Mouse (Mus musculus): ENCODE measurements at regions not wholly inside any gene's neighbourhood (a gene's known extent, or its start where the extent isn't known, plus 50 kb on each side); places are given as distances from the start of the nearest gene placed in this dataset.

- TF ChIP-seq CTCF (IDR thresholded peaks at IDR 0.05; ENCODE audit: borderline replicate concordance, extremely low read depth, insufficient read depth, insufficient read length) (peak; percentile 96), POLR2A (IDR thresholded peaks at IDR 0.05; ENCODE audit: borderline replicate concordance, extremely low read depth, insufficient read depth, insufficient read length, poor library complexity, severe bottlenecking) (no peak)
Measured at GRCm38 (mm10) chr7:75366285-75366882, 57.3 kb upstream of the Sv2b start.
